Mouse (Mus musculus): ENCODE measurements at regions not wholly inside any gene's neighbourhood (a gene's known extent, or its start where the extent isn't known, plus 50 kb on each side); places are given as distances from the start of the nearest gene placed in this dataset.

DNA sequence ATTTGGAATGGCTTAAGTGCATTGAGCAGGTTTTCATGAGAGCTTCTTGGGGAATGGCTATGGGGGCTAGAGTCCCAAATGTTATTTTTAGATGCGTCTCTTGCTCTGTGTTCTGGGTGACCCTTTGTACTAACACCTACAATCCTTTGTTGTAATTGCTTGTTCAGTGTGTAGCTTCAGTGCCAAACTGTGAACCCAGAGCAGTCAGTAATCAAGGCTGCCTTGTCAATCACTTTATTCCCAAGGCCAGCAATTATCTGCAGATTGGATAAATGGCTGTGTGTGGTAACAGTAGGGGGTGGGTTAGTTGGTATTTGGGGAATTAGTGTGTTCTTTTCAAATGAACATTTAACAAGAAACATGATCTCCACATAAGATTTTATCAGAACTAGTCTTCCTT lies 390.4 kb downstream of the Poteg start:
- WGBS, result 3% methylated on average over 1 of the region's 1 CpGs
- peak; percentile 12; the same call in 1 of the 2 replicates for ATAC-seq

DNA sequence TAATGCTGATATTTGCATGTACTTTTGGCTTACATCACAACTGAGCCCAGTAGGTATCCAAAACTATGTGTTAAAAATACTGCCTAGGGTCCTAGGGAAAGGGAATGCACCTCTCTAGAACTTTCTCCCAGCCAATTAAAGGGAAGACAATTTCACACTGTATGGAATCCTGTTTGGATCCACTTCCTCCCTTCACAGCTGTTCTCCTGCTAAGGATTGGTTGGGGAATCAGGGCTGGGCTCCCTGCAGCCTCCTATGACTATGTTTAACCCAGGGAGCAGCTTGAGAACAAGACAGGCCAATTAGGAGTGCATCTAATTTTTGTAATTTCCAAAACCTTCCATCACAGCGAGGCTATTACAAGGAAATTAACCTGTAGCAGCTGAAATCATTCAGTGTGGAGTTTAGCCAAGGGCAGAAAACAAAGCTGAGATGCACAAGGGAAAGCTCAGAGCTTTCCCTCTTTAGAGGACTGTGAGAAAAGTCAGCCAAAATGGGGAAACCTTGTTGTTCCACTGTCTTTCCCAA lies 419.1 kb downstream of the Poteg start:
- DNase-seq (no peak), ATAC-seq (peak; percentile 25; the same call in 1 of the 2 replicates)
- TF ChIP-seq CTCF (IDR thresholded peaks at IDR 0.05; ENCODE audit: low read depth), result no peak
- H3K9ac ChIP-seq, result no peak overlapping the region
- no peaks in the 10 kb centered on the region for H3K27me3 ChIP-seq (ENCODE audit: insufficient read depth, low read length)
- no peak overlapping the region for H3K27ac ChIP-seq (ENCODE audit: low read depth, low read length)
- no peak overlapping the region for H3K4me2 ChIP-seq (ENCODE audit: low read depth)
- no peaks in the 10 kb centered on the region for H3K9me3 ChIP-seq (ENCODE audit: low read length)
- no peak overlapping the region for H3K4me3 ChIP-seq (ENCODE audit: low read depth, low read length)
- WGBS, result 33% methylated on average over 1 of the region's 1 CpGs
- no peaks in the 10 kb centered on the region for H3K4me1 ChIP-seq (ENCODE audit: insufficient read depth)
- H3K36me3 ChIP-seq (ENCODE audit: insufficient read depth), result no peaks in the 10 kb centered on the region

More for the DNA sequence above, 390.4 kb downstream of the Poteg start:
- Histone ChIP-seq H3K4me1 (ENCODE audit: insufficient read depth) (no peaks in the 10 kb centered on the region), H3K27ac (ENCODE audit: low read depth, low read length) (no peak overlapping the region), H3K9me3 (ENCODE audit: low read length) (no peaks in the 10 kb centered on the region), H3K36me3 (ENCODE audit: insufficient read depth) (no peaks in the 10 kb centered on the region), H3K9ac (no peak overlapping the region), H3K4me2 (ENCODE audit: low read depth) (no peak overlapping the region), H3K4me3 (ENCODE audit: low read depth, low read length) (no peak overlapping the region), H3K27me3 (ENCODE audit: insufficient read depth, low read length) (no peaks in the 10 kb centered on the region)
- TF ChIP-seq CTCF (IDR thresholded peaks at IDR 0.05; ENCODE audit: low read depth), result no peak
- peak; percentile 3 for DNase-seq

DNA sequence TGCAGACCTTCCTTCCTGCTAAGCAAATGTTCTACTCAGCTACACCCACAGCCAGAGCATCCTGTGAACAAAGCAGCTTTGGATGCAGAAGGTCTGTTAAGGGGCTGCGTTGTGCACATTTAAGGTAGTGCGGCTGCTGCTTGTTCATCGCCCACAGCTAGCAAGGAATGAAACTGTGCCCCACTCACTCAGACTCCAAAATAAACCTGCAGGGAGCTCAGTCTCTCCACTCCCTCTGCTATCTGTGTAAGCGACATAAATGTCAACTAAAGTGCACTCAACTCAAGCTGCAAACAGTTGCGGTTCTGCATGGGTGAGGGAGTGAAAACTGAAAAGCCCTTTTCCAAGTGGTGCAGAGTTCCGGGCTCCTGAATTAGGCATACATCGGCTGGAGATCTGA lies 421.1 kb downstream of the Poteg start:
- Histone ChIP-seq H3K4me1 (ENCODE audit: insufficient read depth) (no peaks in the 10 kb centered on the region), H3K27me3 (ENCODE audit: insufficient read depth, low read length) (no peaks in the 10 kb centered on the region), H3K4me2 (ENCODE audit: low read depth) (no peak overlapping the region), H3K27ac (ENCODE audit: low read depth, low read length) (no peak overlapping the region), H3K4me3 (ENCODE audit: low read depth, low read length) (no peak overlapping the region), H3K36me3 (ENCODE audit: insufficient read depth) (no peaks in the 10 kb centered on the region), H3K9ac (no peak overlapping the region), H3K9me3 (ENCODE audit: low read length) (no peaks in the 10 kb centered on the region)
- DNase-seq, result no peak
- ATAC-seq, result no peak
- 88% methylated on average over 7 of the region's 7 CpGs for WGBS
- TF ChIP-seq CTCF (IDR thresholded peaks at IDR 0.05; ENCODE audit: low read depth), result no peak

DNA sequence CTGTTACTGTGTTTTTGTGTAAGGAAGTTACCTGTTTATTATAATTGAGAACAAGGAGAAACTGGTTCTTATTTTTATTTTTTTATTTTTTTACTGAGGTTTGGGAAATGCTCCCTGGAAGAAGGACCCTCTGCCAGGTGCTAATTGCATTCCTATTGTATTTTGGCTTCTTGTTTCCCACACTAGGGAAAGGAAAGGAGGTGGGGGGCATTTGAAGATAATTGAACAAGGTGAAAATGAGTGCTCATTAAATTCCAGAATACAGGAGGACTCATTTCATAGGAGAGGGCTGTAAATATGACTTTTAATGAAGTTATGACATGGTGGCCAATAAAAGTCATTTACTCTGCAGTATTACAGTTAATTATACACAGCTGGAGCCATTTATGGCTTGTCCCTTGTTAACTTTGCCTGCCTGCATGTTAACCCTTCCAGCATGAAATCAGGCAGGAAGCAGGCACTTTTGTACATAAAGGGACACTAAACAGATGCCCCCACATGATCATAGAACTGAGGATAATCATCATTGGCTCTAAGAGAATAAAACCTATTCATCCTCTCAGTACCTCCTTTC lies 430.3 kb downstream of the Poteg start:
- Histone ChIP-seq H3K27me3 (ENCODE audit: insufficient read depth, low read length) (no peaks in the 10 kb centered on the region), H3K27ac (ENCODE audit: low read depth, low read length) (no peak overlapping the region), H3K4me1 (ENCODE audit: insufficient read depth) (no peaks in the 10 kb centered on the region), H3K9me3 (ENCODE audit: low read length) (no peaks in the 10 kb centered on the region), H3K36me3 (ENCODE audit: insufficient read depth) (no peaks in the 10 kb centered on the region), H3K9ac (no peak overlapping the region), H3K4me3 (ENCODE audit: low read depth, low read length) (no peak overlapping the region), H3K4me2 (ENCODE audit: low read depth) (no peak overlapping the region)
- no peak for TF ChIP-seq CTCF (IDR thresholded peaks at IDR 0.05; ENCODE audit: low read depth)
- no peak for ATAC-seq
- DNase-seq, result no peak

DNA sequence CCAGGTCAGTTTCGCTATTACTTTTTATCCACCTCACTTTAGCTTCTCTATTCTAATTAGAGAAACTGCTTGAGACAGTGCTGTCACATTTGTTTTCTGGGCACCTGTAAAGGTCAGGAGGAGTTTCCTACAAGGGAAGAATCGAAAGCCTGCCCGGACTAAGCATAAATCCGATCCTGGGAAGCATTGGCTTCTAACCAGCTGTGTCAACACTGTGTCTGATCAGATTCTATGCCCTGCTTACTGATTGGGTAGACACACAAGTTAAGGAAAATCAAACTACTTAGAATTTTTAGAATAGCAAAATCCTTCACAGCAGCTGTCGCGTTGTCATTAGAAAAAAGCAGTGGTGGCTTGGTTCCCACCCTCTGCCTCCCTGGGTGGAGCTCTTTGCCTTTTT lies 441.8 kb downstream of the Poteg start:
- Histone ChIP-seq H3K4me2 (ENCODE audit: low read depth) (no peak overlapping the region), H3K4me3 (ENCODE audit: low read depth, low read length) (no peak overlapping the region), H3K9ac (no peak overlapping the region), H3K36me3 (ENCODE audit: insufficient read depth) (no peaks in the 10 kb centered on the region), H3K9me3 (ENCODE audit: low read length) (no peaks in the 10 kb centered on the region), H3K27me3 (ENCODE audit: insufficient read depth, low read length) (no peaks in the 10 kb centered on the region), H3K27ac (ENCODE audit: low read depth, low read length) (no peak overlapping the region), H3K4me1 (ENCODE audit: insufficient read depth) (no peaks in the 10 kb centered on the region)
- no peak for TF ChIP-seq CTCF (IDR thresholded peaks at IDR 0.05; ENCODE audit: low read depth)
- DNase-seq (no peak), ATAC-seq (no peak)
- 85% methylated on average over 6 of the region's 6 CpGs for WGBS

DNA sequence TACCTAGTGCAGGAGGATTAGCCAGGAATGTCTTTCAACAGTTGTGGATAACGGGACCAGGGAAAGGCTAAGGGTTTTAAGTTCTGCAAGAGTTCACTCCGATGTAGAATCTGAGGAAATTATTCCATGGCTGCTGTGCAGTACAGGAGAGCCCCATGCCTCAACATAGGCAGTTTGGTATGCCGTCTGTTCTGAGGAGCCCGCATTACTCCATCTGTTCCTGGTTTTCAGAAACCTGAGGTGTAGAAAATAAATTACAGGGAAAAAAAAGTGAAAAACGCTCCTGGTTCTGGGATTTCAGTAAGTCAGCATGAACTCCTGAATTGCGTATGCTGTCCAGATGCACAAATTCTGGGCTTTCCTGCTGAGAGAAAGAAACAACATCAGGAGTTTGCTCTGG lies 446.9 kb downstream of the Poteg start:
- Histone ChIP-seq H3K9ac (no peak overlapping the region), H3K27ac (ENCODE audit: low read depth, low read length) (no peak overlapping the region), H3K27me3 (ENCODE audit: insufficient read depth, low read length) (no peaks in the 10 kb centered on the region), H3K4me1 (ENCODE audit: insufficient read depth) (no peaks in the 10 kb centered on the region), H3K4me3 (ENCODE audit: low read depth, low read length) (no peak overlapping the region), H3K9me3 (ENCODE audit: low read length) (no peaks in the 10 kb centered on the region), H3K4me2 (ENCODE audit: low read depth) (no peak overlapping the region), H3K36me3 (ENCODE audit: insufficient read depth) (no peaks in the 10 kb centered on the region)
- WGBS, result 51% methylated on average over 6 of the region's 6 CpGs
- ATAC-seq, result peak; percentile 56
- no peak for TF ChIP-seq CTCF (IDR thresholded peaks at IDR 0.05; ENCODE audit: low read depth)
- DNase-seq, result peak; percentile 13

DNA sequence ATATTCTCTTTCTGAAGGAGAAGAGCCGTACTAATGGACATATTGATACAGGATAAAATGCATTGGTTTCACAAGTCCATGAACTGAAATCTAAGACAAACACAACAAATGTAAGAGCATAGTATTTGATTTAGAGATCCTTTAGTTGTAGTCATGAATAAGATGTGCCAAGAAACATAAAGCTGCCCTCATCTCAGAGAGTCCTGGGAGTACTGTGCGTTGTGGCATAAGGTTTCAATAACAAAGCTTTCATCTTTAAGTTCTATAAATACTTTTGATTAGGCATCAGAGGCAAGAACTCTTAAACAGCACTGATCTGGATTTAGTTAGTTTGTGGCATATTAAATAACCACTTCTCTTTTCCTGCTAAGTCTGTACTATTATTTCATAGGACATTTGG lies 452.6 kb downstream of the Poteg start:
- no peak overlapping the region for H3K9ac ChIP-seq
- 90% methylated on average over 2 of the region's 2 CpGs for WGBS
- no peak overlapping the region for H3K4me3 ChIP-seq (ENCODE audit: low read depth, low read length)
- no peak overlapping the region for H3K4me2 ChIP-seq (ENCODE audit: low read depth)
- H3K9me3 ChIP-seq (ENCODE audit: low read length), result no peaks in the 10 kb centered on the region
- no peak for TF ChIP-seq CTCF (IDR thresholded peaks at IDR 0.05; ENCODE audit: low read depth)
- H3K36me3 ChIP-seq (ENCODE audit: insufficient read depth), result no peaks in the 10 kb centered on the region
- no peaks in the 10 kb centered on the region for H3K4me1 ChIP-seq (ENCODE audit: insufficient read depth)
- ATAC-seq (no peak), DNase-seq (no peak)
- H3K27me3 ChIP-seq (ENCODE audit: insufficient read depth, low read length), result no peaks in the 10 kb centered on the region
- H3K27ac ChIP-seq (ENCODE audit: low read depth, low read length), result no peak overlapping the region

All from forebrain, postnatal 0 days (tissue).